Mouse (Mus musculus): Measurements from ENCODE around the gene Dpf2.
A peak's percentile ranks its signal among the peaks of the same experiment; 100 is the strongest.

Dpf2 gene

GRCm38 (mm10) chr19:5862335-5863085, 50.3 kb downstream of the Dpf2 start:
- DNase-seq: no peak

DNA sequence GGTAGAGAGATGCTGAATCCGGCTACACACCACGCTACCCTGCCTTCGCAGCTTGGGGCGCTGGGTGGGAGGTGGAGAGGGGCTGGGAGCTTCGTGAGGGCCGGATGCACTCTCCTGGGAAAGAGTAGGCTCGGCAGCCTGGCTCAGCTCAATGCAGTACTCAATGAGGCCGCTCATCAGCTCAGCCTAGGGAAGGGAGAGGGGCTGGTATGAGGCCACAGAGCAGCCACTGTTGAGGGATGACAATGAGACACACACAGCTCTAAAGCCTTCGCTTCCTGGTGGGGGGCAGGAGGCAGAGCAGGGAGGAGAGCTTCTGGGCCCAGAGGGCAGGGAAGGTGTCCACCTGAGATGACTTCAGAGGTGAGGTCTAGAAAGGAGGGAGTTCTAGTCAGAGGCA, 56.2 kb downstream of the Dpf2 start:
- no peak for DNase-seq

DNA sequence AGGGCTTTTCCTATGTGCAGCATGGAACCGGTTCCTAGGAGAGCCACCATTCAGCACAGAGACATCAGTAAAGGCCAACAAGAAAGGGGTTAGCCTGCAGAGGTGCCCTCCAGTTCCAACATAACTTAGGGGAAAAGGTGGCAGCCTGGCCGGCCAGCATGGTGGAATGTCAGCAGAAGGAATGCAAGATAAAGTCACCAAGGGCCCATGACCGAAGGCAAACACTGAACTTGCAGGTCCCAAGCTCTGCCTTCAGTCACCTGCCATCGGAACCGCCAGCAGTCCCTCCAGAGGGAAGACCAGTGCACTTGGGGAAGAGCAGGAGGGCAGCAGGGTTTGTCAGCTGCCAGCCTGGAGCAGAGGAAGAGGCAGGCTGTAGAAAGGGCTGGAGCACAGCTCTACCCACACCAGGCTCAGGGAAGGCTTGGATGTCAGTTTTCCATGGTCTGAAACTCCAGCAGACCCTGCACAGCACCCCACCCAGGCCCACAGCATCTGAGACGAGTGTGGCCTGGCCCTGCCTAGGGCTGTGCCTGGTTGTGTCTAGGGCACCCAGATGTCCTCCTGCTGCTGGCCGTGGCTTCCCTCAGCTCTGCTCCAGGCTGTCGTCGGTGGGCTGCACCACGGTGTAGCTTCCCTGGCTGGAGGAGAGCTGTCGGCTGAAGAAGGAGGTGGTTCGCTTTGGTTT, 60.6 kb downstream of the Dpf2 start:
- DNase-seq: no peak

DNA sequence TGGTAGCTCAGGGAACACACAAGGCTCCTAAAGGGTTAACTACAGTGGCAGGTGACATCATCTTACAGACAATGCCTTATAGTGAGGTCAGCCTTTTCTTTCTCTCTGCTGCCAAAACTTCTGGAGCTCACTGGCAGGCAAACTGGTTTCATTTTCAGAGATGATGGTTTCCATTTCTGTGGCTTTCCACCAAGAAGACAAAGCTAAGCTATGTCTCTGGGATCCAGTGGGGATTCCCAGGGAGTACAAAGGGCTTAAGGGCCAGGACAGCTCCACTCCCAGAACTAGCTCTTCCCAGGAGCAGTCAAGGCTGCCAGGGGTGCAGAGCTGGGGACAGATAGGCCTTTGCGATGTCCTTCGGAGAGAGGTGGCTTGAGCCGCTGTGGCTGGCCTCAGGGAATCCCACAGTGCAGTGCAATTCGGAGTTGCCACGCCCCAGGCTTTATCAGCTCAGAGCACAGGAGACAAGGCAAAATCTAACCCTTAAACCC, 61.3 kb downstream of the Dpf2 start:
- DNase-seq: no peak

DNA sequence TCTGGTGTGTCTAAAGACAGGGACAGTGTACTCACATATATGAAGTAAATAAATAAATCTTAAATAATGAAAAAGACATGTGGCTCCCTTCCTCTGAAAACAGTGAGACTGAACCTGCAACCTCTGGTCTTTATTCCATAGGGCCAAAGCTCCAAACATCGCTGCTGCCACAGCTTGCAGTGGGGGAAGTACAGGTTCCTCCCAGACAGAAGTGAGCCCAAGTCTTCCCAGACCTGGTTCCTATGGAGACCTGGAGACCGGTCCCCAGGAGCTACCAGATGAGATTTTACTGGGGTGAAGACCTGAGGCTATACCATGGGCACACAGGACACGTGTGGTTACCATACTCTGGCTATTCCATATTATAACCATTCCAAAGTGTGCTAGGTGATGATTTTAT, 62.0 kb downstream of the Dpf2 start:
- no peak for DNase-seq

DNA sequence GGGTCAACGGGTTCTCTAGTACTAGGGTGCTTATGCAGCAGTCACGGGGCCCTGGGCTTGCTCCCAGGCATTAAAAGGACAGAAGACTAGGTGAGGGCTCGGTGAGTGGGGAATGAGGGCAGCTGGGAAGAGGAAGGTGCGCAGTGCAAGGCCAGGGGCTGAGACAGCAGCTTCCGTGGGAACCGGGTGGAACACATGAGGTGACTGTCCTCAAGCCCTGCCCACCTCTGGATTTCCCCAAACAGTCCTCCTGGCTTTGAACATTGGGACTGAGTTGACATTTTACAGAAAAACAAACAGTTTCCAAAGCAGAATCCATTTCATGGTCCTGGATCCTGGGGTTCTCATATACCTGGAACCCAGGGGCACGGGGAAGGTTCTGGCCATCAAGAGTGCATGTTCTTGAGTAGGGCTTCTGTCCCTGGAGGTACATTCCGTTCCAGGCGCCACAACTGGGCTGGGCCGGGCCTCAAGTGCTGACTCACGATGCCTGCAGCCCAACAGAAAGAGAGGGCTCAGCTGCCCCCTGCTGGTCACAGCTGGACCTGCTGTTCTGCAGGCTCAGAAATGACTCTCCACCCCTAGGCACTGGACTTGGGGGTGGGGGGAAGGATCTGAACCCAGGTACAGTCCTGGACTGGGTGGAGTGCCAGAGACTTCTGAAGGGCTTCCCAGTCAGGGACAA, 62.8 kb downstream of the Dpf2 start:
- DNase-seq: peak; percentile 97

- peak; percentile 44 to 62 for DNase-seq
Measured at GRCm38 (mm10) chr19:5848826-5849672, 63.8 kb downstream of the Dpf2 start.

DNA sequence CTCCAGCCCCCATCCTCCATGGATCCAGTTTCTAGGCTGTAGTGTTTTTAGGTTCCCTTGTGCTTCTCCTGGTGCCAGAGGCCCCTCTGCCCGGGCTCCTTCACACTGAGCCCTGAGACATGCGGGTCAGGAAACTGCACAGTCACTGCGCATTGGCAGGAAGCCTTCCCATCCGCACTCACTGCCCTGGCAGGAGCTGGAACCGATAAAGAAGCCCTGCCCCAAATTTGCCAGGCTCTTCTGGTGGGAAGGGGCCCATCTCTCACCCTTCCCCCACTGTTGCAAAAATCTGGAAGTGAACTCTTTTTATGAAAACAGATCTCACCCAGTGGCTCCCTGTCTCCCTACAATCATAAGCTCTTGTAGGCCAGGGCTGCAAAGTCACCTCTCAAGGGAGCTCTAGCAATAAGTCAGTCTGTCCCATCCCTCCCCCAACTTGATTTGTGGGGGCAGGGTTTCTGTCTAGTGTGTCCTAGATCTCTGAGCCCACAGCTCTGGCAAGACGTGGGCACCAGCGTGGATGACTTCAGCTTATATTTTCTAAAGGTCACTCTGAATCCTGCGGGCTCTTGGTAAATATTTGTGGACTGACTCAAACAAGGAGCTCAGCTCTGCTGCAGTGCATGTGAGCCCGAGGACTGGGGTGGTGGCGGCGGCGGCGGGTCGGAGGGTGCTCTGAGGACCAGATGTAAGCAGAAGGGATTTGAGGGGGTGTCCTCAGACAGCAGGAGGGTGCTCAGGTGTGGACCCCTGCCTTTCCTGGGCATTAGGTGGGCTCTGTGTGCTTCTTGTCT, 64.6 kb downstream of the Dpf2 start:
- peak; percentile 64 to 75 for DNase-seq

DNA sequence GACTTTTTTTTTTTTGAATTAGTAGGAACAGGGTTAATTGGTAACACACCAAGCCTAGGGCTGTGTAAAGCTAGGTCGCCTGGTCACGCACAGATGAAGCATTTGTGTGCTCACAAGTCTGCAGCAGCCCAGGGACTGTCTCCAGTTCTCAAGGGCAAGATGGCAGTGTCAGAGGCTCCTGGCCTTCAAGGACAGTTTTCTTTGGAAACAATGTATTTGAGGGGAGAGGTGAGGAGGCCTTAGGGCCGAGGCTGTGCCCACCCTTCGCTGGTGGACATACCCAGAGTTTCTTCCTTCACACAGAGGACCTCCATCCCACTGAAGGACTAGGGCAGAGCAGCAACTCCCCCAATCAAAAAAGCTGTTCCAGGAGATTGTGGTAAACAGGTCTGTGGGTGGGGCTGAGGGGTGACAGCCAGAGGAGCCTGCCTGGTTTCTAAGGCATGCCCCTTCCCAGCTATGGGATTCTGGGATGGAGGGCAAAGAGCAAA, 65.5 kb downstream of the Dpf2 start:
- DNase-seq: peak; percentile 52 to 71

GRCm38 (mm10) chr19:5846557-5847305, 66.1 kb downstream of the Dpf2 start:
- DNase-seq: peak; percentile 84 to 91
